Mouse (Mus musculus) cortical plate, adult 2 months (tissue): Measurements from ENCODE around the gene Tlx2.

ENCODE experiments used
- CTCF ChIP-seq: fragments of 200-500 bp; IDR thresholded peaks from 2 replicates; pipeline ENCODE4 v1.5.1; 2011; ENCODE audit warnings: mild to moderate bottlenecking, control low read depth, low read length; ENCODE audit not compliant: insufficient read depth; ENCODE audit errors: extremely low read depth
- POLR2A ChIP-seq: fragments of 200-500 bp; IDR thresholded peaks from 2 replicates; pipeline ENCODE4 v1.6.1; 2011; ENCODE audit warnings: mild to moderate bottlenecking, low read length, control low read depth; ENCODE audit not compliant: insufficient read depth; ENCODE audit errors: extremely low read depth

GRCm38 (mm10) chr6:83104158-83104557, 34.1 kb upstream of the Tlx2 start:
- TF ChIP-seq CTCF: no peak
- TF ChIP-seq POLR2A: no peak
